Mouse (Mus musculus) megakaryocyte, embryonic 14.5 days (primary cell): ENCODE measurements around the gene Vasn. TPM values are rescaled to one million over a fixed set of nuclear protein-coding genes. Genes with fewer than 3 reads are reported as not detected.
"Not testable (repeated sequence)": the region's sequence is repeated elsewhere in the genome, so short reads cannot be mapped to it uniquely, and the experiment has no call there.

Experiments used
- H3K27me3 ChIP-seq: replicated peaks from 2 replicates; pipeline ENCODE3; 2012; ENCODE audit warnings: inconsistent platforms
- H3K36me3 ChIP-seq: replicated peaks from 2 replicates; pipeline ENCODE3; 2012; ENCODE audit warnings: low read length, inconsistent platforms, mixed read lengths
- H3K4me1 ChIP-seq: 2 replicates; pipeline ENCODE4 v1.6.1; 2012; ENCODE audit warnings: inconsistent platforms
- H3K4me3 ChIP-seq: replicated peaks from 2 replicates; pipeline ENCODE3; 2012; ENCODE audit warnings: moderate library complexity, mild to moderate bottlenecking, inconsistent platforms
- H3K9me3 ChIP-seq: 2 replicates; pipeline ENCODE4 v1.6.1; 2012; ENCODE audit warnings: inconsistent platforms
- FLI1 ChIP-seq: IDR thresholded peaks from 2 replicates; pipeline ENCODE4 v1.6.1; 2012; ENCODE audit warnings: low read length, inconsistent platforms, mixed read lengths
- GATA1 ChIP-seq: IDR thresholded peaks from 3 replicates; pipeline ENCODE4 v1.6.1; 2012; ENCODE audit warnings: mixed read lengths, low read length, inconsistent platforms, borderline replicate concordance
- polyA plus RNA-seq: library from polyadenylated mRNA; stranded (reverse); fragments of >175 nt; gene quantifications from 2 replicates; pipeline ENCODE4 v1.2.3, GENCODE M21; 2012; ENCODE audit warnings: low replicate concordance; ENCODE audit not compliant: insufficient read depth

The Vasn gene
- polyA plus RNA-seq, 1 experiment, result not detected

GRCm38 (mm10) chr16:4661605-4662004 lies 21.9 kb downstream of the Vasn start:
- Histone ChIP-seq H3K9me3 (no peaks in the 10 kb centered on the region), H3K36me3 (peaks cover 90% of the 10 kb centered on the region), H3K4me1 (peaks cover 14% of the 10 kb centered on the region), H3K4me3 (no peak overlapping the region), H3K27me3 (no peaks in the 10 kb centered on the region)
- TF ChIP-seq GATA1 (no peak), FLI1 (no peak)

GRCm38 (mm10) chr16:4663806-4664205 lies 24.1 kb downstream of the Vasn start:
- Histone ChIP-seq H3K36me3 (peaks cover 93% of the 10 kb centered on the region), H3K4me3 (no peak overlapping the region), H3K4me1 (peaks cover 11% of the 10 kb centered on the region), H3K9me3 (no peaks in the 10 kb centered on the region), H3K27me3 (no peaks in the 10 kb centered on the region)
- TF ChIP-seq FLI1 (no peak), GATA1 (no peak)

GRCm38 (mm10) chr16:4665726-4666125 lies 26.0 kb downstream of the Vasn start:
- TF ChIP-seq FLI1 (no peak), GATA1 (no peak)
- Histone ChIP-seq H3K9me3 (no peaks in the 10 kb centered on the region), H3K36me3 (peaks cover 95% of the 10 kb centered on the region), H3K27me3 (no peaks in the 10 kb centered on the region), H3K4me3 (no peak overlapping the region), H3K4me1 (peaks cover 11% of the 10 kb centered on the region)

- Histone ChIP-seq H3K4me1 (peaks cover 11% of the 10 kb centered on the region), H3K36me3 (peaks cover 92% of the 10 kb centered on the region), H3K27me3 (no peaks in the 10 kb centered on the region), H3K9me3 (no peaks in the 10 kb centered on the region), H3K4me3 (no peak overlapping the region)
- TF ChIP-seq GATA1 (no peak), FLI1 (no peak)
Measured at GRCm38 (mm10) chr16:4667190-4667808, 27.6 kb downstream of the Vasn start.

- H3K4me1 ChIP-seq, result peaks cover 21% of the 10 kb centered on the region
- peaks cover 92% of the 10 kb centered on the region for H3K36me3 ChIP-seq
- no peak for TF ChIP-seq GATA1
- TF ChIP-seq FLI1, result no peak
- H3K9me3 ChIP-seq, result no peaks in the 10 kb centered on the region
- H3K4me3 ChIP-seq, result no peak overlapping the region
- H3K27me3 ChIP-seq, result peaks cover 5% of the 10 kb centered on the region
Measured at GRCm38 (mm10) chr16:4670317-4670716, 30.6 kb downstream of the Vasn start.

GRCm38 (mm10) chr16:4674091-4674490 lies 34.4 kb downstream of the Vasn start:
- Histone ChIP-seq H3K9me3 (no peaks in the 10 kb centered on the region), H3K27me3 (peaks cover 5% of the 10 kb centered on the region), H3K4me3 (no peak overlapping the region), H3K36me3 (peaks cover 76% of the 10 kb centered on the region), H3K4me1 (peaks cover 50% of the 10 kb centered on the region)
- TF ChIP-seq FLI1 (no peak), GATA1 (no peak)

- H3K4me3 ChIP-seq, result no peak overlapping the region
- TF ChIP-seq GATA1 (no peak), FLI1 (no peak)
- peaks cover 5% of the 10 kb centered on the region for H3K27me3 ChIP-seq
- H3K4me1 ChIP-seq, result peaks cover 59% of the 10 kb centered on the region
- no peaks in the 10 kb centered on the region for H3K9me3 ChIP-seq
- H3K36me3 ChIP-seq, result peaks cover 56% of the 10 kb centered on the region
Measured at GRCm38 (mm10) chr16:4676836-4677235, 37.1 kb downstream of the Vasn start.

- TF ChIP-seq GATA1 (no peak), FLI1 (no peak)
- peak overlapping the region; percentile 17 for H3K4me3 ChIP-seq
- H3K27me3 ChIP-seq, result peaks cover 5% of the 10 kb centered on the region
- H3K9me3 ChIP-seq, result no peaks in the 10 kb centered on the region
- peaks cover 70% of the 10 kb centered on the region for H3K4me1 ChIP-seq
- peaks cover 44% of the 10 kb centered on the region for H3K36me3 ChIP-seq
Measured at GRCm38 (mm10) chr16:4678080-4678479, 38.3 kb downstream of the Vasn start.

- TF ChIP-seq FLI1 (no peak), GATA1 (no peak)
- H3K9me3 ChIP-seq, result no peaks in the 10 kb centered on the region
- H3K27me3 ChIP-seq, result no peaks in the 10 kb centered on the region
- peak within 1 kb of the TSS; percentile 92 for H3K4me3 ChIP-seq
- H3K4me1 ChIP-seq, result peaks cover 63% of the 10 kb centered on the region
- H3K36me3 ChIP-seq, result peaks cover 31% of the 10 kb centered on the region
Measured at GRCm38 (mm10) chr16:4679121-4680018, 39.6 kb downstream of the Vasn start, which contains the start of gene Coro7. Gene Coro7 (minus strand): TSS chr16:4679777.

GRCm38 (mm10) chr16:4680922-4681455 lies 41.2 kb downstream of the Vasn start:
- not testable (repeated sequence) for H3K4me3 ChIP-seq, H3K9me3 ChIP-seq, H3K27me3 ChIP-seq
- Histone ChIP-seq H3K4me1 (peaks cover 62% of the 10 kb centered on the region), H3K36me3 (peaks cover 15% of the 10 kb centered on the region)
